Mouse (Mus musculus): ENCODE results near the gene Fgfr3.

DNA sequence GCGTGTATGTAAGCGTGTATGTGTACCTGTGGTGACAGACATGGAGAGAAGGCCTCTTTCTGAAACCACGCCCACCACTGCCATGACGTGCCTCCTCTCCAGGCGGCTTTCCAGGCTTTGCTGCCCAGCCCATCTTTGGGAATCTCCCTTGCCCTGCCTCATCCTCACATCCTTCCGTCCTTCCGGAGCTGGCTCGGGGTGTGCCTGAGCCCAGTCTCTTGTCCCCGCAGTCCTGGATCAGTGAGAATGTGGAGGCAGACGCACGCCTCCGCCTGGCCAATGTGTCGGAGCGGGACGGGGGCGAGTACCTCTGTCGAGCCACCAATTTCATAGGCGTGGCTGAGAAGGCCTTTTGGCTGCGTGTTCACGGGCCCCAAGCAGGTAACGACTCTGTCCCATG lies 9.6 kb downstream of the Fgfr3 start:
- TF ChIP-seq POLR2A (IDR thresholded peaks at IDR 0.05; ENCODE audit: low read depth, low read length) (no peak), CTCF (IDR thresholded peaks at IDR 0.05; ENCODE audit: extremely low read depth, insufficient read depth, insufficient read length, insufficient replicate concordance) (no peak)

All from spleen, adult 2 months (tissue).